Mouse (Mus musculus) megakaryocyte, adult 5-6 weeks (primary cell): ENCODE data around the gene Amigo3. TPM values are rescaled to one million over a fixed set of nuclear protein-coding genes. Genes with fewer than 3 reads are reported as not detected.
"Not testable (repeated sequence)": the region's sequence is repeated elsewhere in the genome, so short reads cannot be mapped to it uniquely, and the experiment has no call there.

Experiments
- ATAC-seq: 2 replicates; pipeline ENCODE4 v1.8.0; 2016; ENCODE audit warnings: mild to moderate bottlenecking, inconsistent platforms; ENCODE audit not compliant: poor library complexity, severe bottlenecking
- total RNA-seq, 2 experiments: library from RNA; stranded (forward) in 1 of 2; stranded (reverse) in 1 of 2; fragments of 153-499, 151-499 nt in 1 of 2; fragments of 221-1000, 200-1000 nt in 1 of 2; gene quantifications; 2 replicates each; pipeline versions ENCODE4 v1.2.3 to v1.2.4; 2015 to 2017

The Amigo3 gene
- total RNA-seq (2015), result 1.2 and 1.5 TPM in 2 replicates
- 2.0 and 2.6 TPM in 2 replicates for total RNA-seq (2017)

GRCm38 (mm10) chr9:108052885-108053664 is at the start of gene Amigo3:
TSS of gene Amigo3 (plus strand) at chr9:108053159.
- ATAC-seq, result peak; percentile 75

GRCm38 (mm10) chr9:108003531-108003890 is 49.4 kb upstream of the Amigo3 start:
- no peak for ATAC-seq

- ATAC-seq, result no peak
These were observed 44.9 kb upstream of the Amigo3 start for GRCm38 (mm10) chr9:108008041-108008440.

GRCm38 (mm10) chr9:108010385-108010784 is 42.6 kb upstream of the Amigo3 start:
- ATAC-seq, result no peak

GRCm38 (mm10) chr9:108013577-108013976 is 39.4 kb upstream of the Amigo3 start:
- ATAC-seq, result not testable (repeated sequence)

- ATAC-seq, result no peak
These were observed 35.8 kb upstream of the Amigo3 start for GRCm38 (mm10) chr9:108017127-108017526.

GRCm38 (mm10) chr9:108020741-108021140 is 32.2 kb upstream of the Amigo3 start:
- no peak for ATAC-seq

- ATAC-seq, result no peak
These were observed 29.7 kb upstream of the Amigo3 start for GRCm38 (mm10) chr9:108023216-108023615.

- no peak for ATAC-seq
These were observed 26.4 kb upstream of the Amigo3 start for GRCm38 (mm10) chr9:108026584-108026983.

GRCm38 (mm10) chr9:108027867-108028266 is 25.1 kb upstream of the Amigo3 start:
- ATAC-seq, result no peak

GRCm38 (mm10) chr9:108032126-108032525 is 20.8 kb upstream of the Amigo3 start:
- no peak for ATAC-seq

GRCm38 (mm10) chr9:108035331-108036156 is 17.4 kb upstream of the Amigo3 start:
- no peak for ATAC-seq

GRCm38 (mm10) chr9:108044751-108045492 is 8.0 kb upstream of the Amigo3 start:
- no peak for ATAC-seq

- no peak for ATAC-seq
These were observed 6.4 kb upstream of the Amigo3 start for GRCm38 (mm10) chr9:108046582-108046981.

- ATAC-seq, result no peak
These were observed 5.1 kb upstream of the Amigo3 start for GRCm38 (mm10) chr9:108047601-108048565.

GRCm38 (mm10) chr9:108048566-108048955 is 4.4 kb upstream of the Amigo3 start:
- ATAC-seq, result no peak

GRCm38 (mm10) chr9:108049016-108049455 is 3.9 kb upstream of the Amigo3 start, which contains the start of gene Gmppb:
TSS of gene Gmppb (plus strand) at chr9:108049242.
- peak; percentile 87 for ATAC-seq

GRCm38 (mm10) chr9:108049561-108050251 is 3.3 kb upstream of the Amigo3 start:
- ATAC-seq, result no peak

GRCm38 (mm10) chr9:108051184-108051930 is 1.6 kb upstream of the Amigo3 start:
- ATAC-seq, result no peak
